Mouse (Mus musculus) midbrain, postnatal 0 days (tissue): ENCODE data around the gene Fam234a. TPM values are rescaled to one million over a fixed set of nuclear protein-coding genes. Genes with fewer than 3 reads are reported as not detected.
"Not testable (repeated sequence)": the region's sequence is repeated elsewhere in the genome, so short reads cannot be mapped to it uniquely, and the experiment has no call there.

Experiments used
- ATAC-seq: fragments of 200-750 bp; cut with Nextera tagmentation; 2 replicates; pipeline ENCODE4 v1.8.0; 2017; ENCODE audit warnings: moderate number of reproducible peaks, mild to moderate bottlenecking, moderate TSS enrichment, moderate library complexity; ENCODE audit not compliant: low FRiP score
- DNase-seq: peaks from one replicate; pipeline ENCODE4 v3.0.0-alpha.2; 2015; ENCODE audit warnings: low spot score
- H3K27ac ChIP-seq: fragments of 300-500 bp; sonication (generic); 2 replicates; pipeline ENCODE4 v1.5.1; 2014; ENCODE audit warnings: low read depth, mild to moderate bottlenecking, low read length, mixed read lengths
- H3K27me3 ChIP-seq: fragments of 300-500 bp; sonication (generic); 2 replicates; pipeline ENCODE4 v1.6.1; 2014; ENCODE audit warnings: low read length, control low read depth, mixed read lengths; ENCODE audit not compliant: insufficient read depth
- H3K36me3 ChIP-seq: fragments of 300-500 bp; sonication (generic); 2 replicates; pipeline ENCODE4 v1.6.1; 2014; ENCODE audit warnings: low read length, control low read depth, mixed read lengths; ENCODE audit not compliant: insufficient read depth
- H3K4me1 ChIP-seq: fragments of 300-500 bp; sonication (generic); 2 replicates; pipeline ENCODE4 v1.6.1; 2014; ENCODE audit warnings: mild to moderate bottlenecking, control low read depth, antibody characterized with exemption, low read length, mixed read lengths; ENCODE audit not compliant: insufficient read depth
- H3K4me2 ChIP-seq: fragments of 300-500 bp; sonication (generic); 2 replicates; pipeline ENCODE4 v1.6.1; 2014; ENCODE audit warnings: low read depth, mild to moderate bottlenecking, low read length, mixed read lengths; ENCODE audit not compliant: poor library complexity, severe bottlenecking
- H3K4me3 ChIP-seq: fragments of 300-500 bp; sonication (generic); 2 replicates; pipeline ENCODE4 v1.5.1; 2014; ENCODE audit warnings: low read depth, mild to moderate bottlenecking, low read length, moderate library complexity
- H3K9ac ChIP-seq: fragments of 300-500 bp; sonication (generic); replicated peaks from 2 replicates; pipeline ENCODE4 v1.6.1; 2014; ENCODE audit warnings: mild to moderate bottlenecking, low read length, moderate library complexity, mixed read lengths; ENCODE audit not compliant: poor library complexity, severe bottlenecking
- H3K9me3 ChIP-seq: fragments of 300-500 bp; sonication (generic); 2 replicates; pipeline ENCODE4 v1.6.1; 2016; ENCODE audit warnings: low read length, control low read depth
- CTCF ChIP-seq: IDR thresholded peaks from 2 replicates; pipeline ENCODE4 v1.5.1; 2016; ENCODE audit warnings: antibody characterized with exemption, mild to moderate bottlenecking
- WGBS: fragments of 180-500 bp; shearing (Covaris S2); extraction: QIAGEN DNeasy Blood & Tissue Kit; methylation state at CpG from one replicate; pipeline ENCODE4 v1.1.7; 2014; 5-methylcytosine and 5-hydroxymethylcytosine counted together
- polyA plus RNA-seq: library from polyadenylated mRNA; unstranded; fragments of >200 nt; fragmentation: Nextera tagmentation; extraction: Ambion mirVana; gene quantifications from 2 replicates; pipeline ENCODE4 v1.2.1, GENCODE M21; 2015
- total RNA-seq: library from RNA; depleted of rRNA; stranded (reverse); fragments of >200 nt; gene quantifications from 2 replicates; pipeline ENCODE4 v1.2.3, GENCODE M21; 2014; rRNA removed

Gene Fam234a
- total and polyA plus RNA-seq, 2 experiments from 2014 or later: 31.5 to 32.4 TPM

GRCm38 (mm10) chr17:26175248-26175647 is 68.8 kb downstream of the Fam234a start:
- H3K4me3 ChIP-seq, H3K36me3 ChIP-seq, H3K4me1 ChIP-seq, H3K9ac ChIP-seq, H3K27me3 ChIP-seq, H3K9me3 ChIP-seq, H3K4me2 ChIP-seq, DNase-seq, H3K27ac ChIP-seq, ATAC-seq: not testable (repeated sequence)
- WGBS: 93% methylated on average over 2 of the region's 2 CpGs
- TF ChIP-seq CTCF: peak; percentile 36; the same call in 1 of the 2 replicates

GRCm38 (mm10) chr17:26168039-26168438 is 76.0 kb downstream of the Fam234a start:
- 94% methylated on average over 2 of the region's 2 CpGs for WGBS
- no peak for ATAC-seq
- H3K9ac ChIP-seq: no peak overlapping the region
- no peak overlapping the region for H3K4me3 ChIP-seq
- no peaks in the 10 kb centered on the region for H3K9me3 ChIP-seq
- H3K4me2 ChIP-seq: no peak overlapping the region
- TF ChIP-seq CTCF: no peak
- H3K27ac ChIP-seq: no peak overlapping the region
- no peaks in the 10 kb centered on the region for H3K27me3 ChIP-seq
- H3K36me3 ChIP-seq: peaks cover 5% of the 10 kb centered on the region; the same call in 1 of the 2 replicates
- no peaks in the 10 kb centered on the region for H3K4me1 ChIP-seq
- DNase-seq: no peak

- Histone ChIP-seq H3K27me3 (no peaks in the 10 kb centered on the region), H3K27ac (no peak overlapping the region), H3K36me3 (peaks cover 5% of the 10 kb centered on the region; the same call in 1 of the 2 replicates), H3K4me3 (no peak overlapping the region), H3K9ac (no peak overlapping the region), H3K9me3 (no peaks in the 10 kb centered on the region), H3K4me2 (no peak overlapping the region), H3K4me1 (no peaks in the 10 kb centered on the region)
- ATAC-seq (no peak), DNase-seq (no peak)
- WGBS: 91% methylated on average over 1 of the region's 1 CpGs
- no peak for TF ChIP-seq CTCF
Measured at GRCm38 (mm10) chr17:26162736-26163135, 81.3 kb downstream of the Fam234a start.

Other genes starting within 250 kb of the Fam234a start
- gene Rab11fip3, start 174.7 kb downstream of the Fam234a start, total RNA-seq: 34.7 and 35.7 TPM in 2 replicates
- gene Rab11fip3, start 174.7 kb downstream of the Fam234a start, polyA plus RNA-seq: 14.8 and 18.3 TPM in 2 replicates
- 38.0 and 41.1 TPM in 2 replicates for gene Decr2, start 153.9 kb downstream of the Fam234a start, total RNA-seq
- 42.3 and 44.4 TPM in 2 replicates for gene Decr2, start 153.9 kb downstream of the Fam234a start, polyA plus RNA-seq
- 6.4 and 7.7 TPM in 2 replicates for gene Nme4, start 148.6 kb downstream of the Fam234a start, total RNA-seq
- 9.2 and 10.2 TPM in 2 replicates for gene Nme4, start 148.6 kb downstream of the Fam234a start, polyA plus RNA-seq
- gene Tmem8, start 130.9 kb downstream of the Fam234a start, total RNA-seq: 9.0 and 9.5 TPM in 2 replicates
- gene Tmem8, start 130.9 kb downstream of the Fam234a start, polyA plus RNA-seq: 3.5 TPM in 2 replicates
- gene Mrpl28, start 120.7 kb downstream of the Fam234a start, total RNA-seq: 95.0 and 117 TPM in 2 replicates
- gene Mrpl28, start 120.7 kb downstream of the Fam234a start, polyA plus RNA-seq: 165 and 179 TPM in 2 replicates
- 27.2 and 30.0 TPM in 2 replicates for gene Axin1, start 105.6 kb downstream of the Fam234a start, total RNA-seq
- gene Axin1, start 105.6 kb downstream of the Fam234a start, polyA plus RNA-seq: 18.5 and 21.0 TPM in 2 replicates
- not detected in 2 replicates for gene Pdia2, start 45.2 kb downstream of the Fam234a start, total RNA-seq
- gene Pdia2, start 45.2 kb downstream of the Fam234a start, polyA plus RNA-seq: 0.13 TPM in 1 of 2 replicates, not detected in the other
- gene Rgs11, start 41.3 kb downstream of the Fam234a start, total RNA-seq: 25.0 and 29.6 TPM in 2 replicates
- gene Rgs11, start 41.3 kb downstream of the Fam234a start, polyA plus RNA-seq: 18.0 and 18.7 TPM in 2 replicates
- 223 and 246 TPM in 2 replicates for gene Arhgdig, start 36.5 kb downstream of the Fam234a start, total RNA-seq
- gene Arhgdig, start 36.5 kb downstream of the Fam234a start, polyA plus RNA-seq: 342 and 387 TPM in 2 replicates
- gene Luc7l, start 8.7 kb upstream of the Fam234a start, total RNA-seq: 90.6 and 110 TPM in 2 replicates
- 82.3 and 95.2 TPM in 2 replicates for gene Luc7l, start 8.7 kb upstream of the Fam234a start, polyA plus RNA-seq
- 51.1 and 69.7 TPM in 2 replicates for gene Neurl1b, start 170.6 kb upstream of the Fam234a start, total RNA-seq
- gene Neurl1b, start 170.6 kb upstream of the Fam234a start, polyA plus RNA-seq: 2.1 and 2.3 TPM in 2 replicates